Mouse (Mus musculus) MEL (cell line): ENCODE measurements at regions not wholly inside any gene's neighbourhood (a gene's known extent, or its start where the extent isn't known, plus 50 kb on each side); places are given as distances from the start of the nearest gene placed in this dataset.

Source experiments
- CTCF ChIP-seq, 3 experiments: IDR thresholded peaks in 2 of 3; conservative IDR thresholded peaks in 1 of 3; 2 replicates each; pipeline ENCODE4 v1.5.1; 2011 to 2012; ENCODE audit warnings: low read length in 3 of 3, low read depth in 2 of 3, mild to moderate bottlenecking in 2 of 3, improper control_type of control experiment in 1 of 3, inconsistent platforms in 1 of 3, mixed read lengths in 1 of 3, moderate library complexity in 1 of 3; ENCODE audit not compliant: control insufficient read depth in 1 of 3, insufficient read depth in 1 of 3, poor library complexity in 1 of 3, severe bottlenecking in 1 of 3
- EP300 ChIP-seq, 2 experiments: IDR thresholded peaks; 2 replicates each; pipeline ENCODE4 v1.6.1; 2011; ENCODE audit warnings: improper control_type of control experiment in 2 of 2, low read length in 2 of 2, low read depth in 1 of 2, mild to moderate bottlenecking in 1 of 2
- MAX ChIP-seq: IDR thresholded peaks from 2 replicates; pipeline ENCODE4 v1.6.1; 2011; ENCODE audit warnings: low read length, improper control_type of control experiment
- MAZ ChIP-seq: IDR thresholded peaks from 2 replicates; pipeline ENCODE4 v1.6.1; 2012; ENCODE audit warnings: low read depth, mild to moderate bottlenecking, inconsistent platforms, low read length, improper control_type of control experiment
- NELFE ChIP-seq: IDR thresholded peaks from 2 replicates; pipeline ENCODE4 v1.6.1; 2011; ENCODE audit warnings: low read depth, low read length, improper control_type of control experiment
- NRF1 ChIP-seq: IDR thresholded peaks from 2 replicates; pipeline ENCODE4 v1.6.1; 2014; ENCODE audit warnings: low read depth, mild to moderate bottlenecking, inconsistent platforms, low read length, improper control_type of control experiment, moderate library complexity; ENCODE audit not compliant: poor library complexity, insufficient read depth, severe bottlenecking
- POLR2A ChIP-seq, 2 experiments: IDR thresholded peaks; 2 replicates each; pipeline ENCODE4 v1.6.1; 2011 to 2012; ENCODE audit warnings: low read length in 2 of 2, mild to moderate bottlenecking in 2 of 2, control low read depth in 1 of 2, improper control_type of control experiment in 1 of 2, low read depth in 1 of 2, moderate library complexity in 1 of 2; ENCODE audit not compliant: control insufficient read depth in 1 of 2, insufficient read depth in 1 of 2, poor library complexity in 1 of 2
- RCOR1 ChIP-seq: IDR thresholded peaks from 2 replicates; pipeline ENCODE4 v1.6.1; 2012; ENCODE audit warnings: low read depth, mild to moderate bottlenecking, inconsistent platforms, low read length, improper control_type of control experiment
- USF2 ChIP-seq, 2 experiments: IDR thresholded peaks; 2 replicates each; pipeline ENCODE4 v1.6.1; 2011 to 2012; ENCODE audit warnings: improper control_type of control experiment in 2 of 2, low read length in 2 of 2, borderline replicate concordance in 1 of 2, inconsistent platforms in 1 of 2, low read depth in 1 of 2, mild to moderate bottlenecking in 1 of 2; ENCODE audit not compliant: insufficient read depth in 1 of 2
- ZC3H11A ChIP-seq: IDR thresholded peaks from 2 replicates; pipeline ENCODE4 v1.6.1; 2012; ENCODE audit warnings: low read depth, mild to moderate bottlenecking, inconsistent platforms, low read length, improper control_type of control experiment

GRCm38 (mm10) chr9:60947363-60947762 is 153.0 kb downstream of the Uaca start:
- TF ChIP-seq EP300 (IDR thresholded peaks at IDR 0.05; ENCODE audit: low read depth in 1 of 2, low read length in 2 of 2) = no peak
- TF ChIP-seq MAZ = no peak
- no peak for TF ChIP-seq USF2 (IDR thresholded peaks at IDR 0.05; ENCODE audit: borderline replicate concordance in 1 of 2, insufficient read depth in 1 of 2, low read depth in 1 of 2, low read length in 2 of 2)
- TF ChIP-seq POLR2A (IDR thresholded peaks at IDR 0.05; ENCODE audit: control insufficient read depth in 1 of 2, insufficient read depth in 1 of 2, low read depth in 1 of 2, low read length in 2 of 2, poor library complexity in 1 of 2) = no peak
- TF ChIP-seq ZC3H11A = no peak
- no peak for TF ChIP-seq CTCF (IDR thresholded peaks at IDR 0.05 in 2 of 3, conservative IDR thresholded peaks at IDR 0.05 in 1 of 3; ENCODE audit: control insufficient read depth in 1 of 3, insufficient read depth in 1 of 3, low read depth in 2 of 3, low read length in 3 of 3, poor library complexity in 1 of 3, severe bottlenecking in 1 of 3)
- TF ChIP-seq RCOR1 = no peak
- TF ChIP-seq NELFE = no peak
- TF ChIP-seq MAX = no peak
- TF ChIP-seq NRF1 = no peak
